Comparison of ENCODE assay signal across 31 mouse cellular contexts in the genomic region with DNA sequence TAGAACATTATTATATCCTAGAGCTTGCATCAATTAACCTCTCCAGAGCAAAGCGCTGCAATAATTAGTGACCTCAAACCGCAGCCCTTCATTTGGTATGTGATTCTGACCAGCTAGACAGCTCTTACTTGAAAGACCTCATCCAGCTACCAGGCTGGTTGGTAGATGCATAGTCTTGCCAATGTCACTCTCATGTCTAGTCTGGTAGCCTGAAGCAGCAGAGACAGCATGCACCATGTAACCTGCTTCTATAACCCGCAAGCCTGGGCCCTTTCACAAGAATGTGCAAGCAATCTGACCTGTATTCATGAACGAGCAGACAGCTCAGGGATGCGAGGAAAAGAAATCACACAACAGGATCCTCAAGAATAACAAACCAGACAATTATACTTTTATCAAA. TPM values are rescaled to one million over a fixed set of nuclear protein-coding genes. Genes with fewer than 3 reads are reported as not detected.
"Had no signal": no experiment of that assay in that cellular context is flagged by ENCODE, and none has a peak within 500 bp of the region (broad histone marks: within the 10 kb centered on the region; RNA-seq: fewer than 3 reads in every experiment).

No protein-coding gene starts in this region.

- H3K27ac ChIP-seq: embryonic facial prominence, embryonic 10.5 days; embryonic facial prominence, embryonic 12.5 days; embryonic facial prominence, embryonic 13.5 days; embryonic facial prominence, embryonic 15.5 days; forebrain, embryonic 10.5 days; forebrain, embryonic 12.5 days; forebrain, embryonic 13.5 days; forebrain, embryonic 15.5 days; gastrocnemius, adult 2 months; heart, adult 2 months had no signal

- H3K27me3 ChIP-seq: embryonic facial prominence, embryonic 12.5 days; embryonic facial prominence, embryonic 13.5 days; forebrain, embryonic 12.5 days; forebrain, embryonic 13.5 days; forebrain, embryonic 15.5 days had no signal

- H3K4me1 ChIP-seq: embryonic facial prominence, embryonic 10.5 days; embryonic facial prominence, embryonic 12.5 days; embryonic facial prominence, embryonic 13.5 days; embryonic facial prominence, embryonic 15.5 days; forebrain, embryonic 10.5 days; forebrain, embryonic 12.5 days; forebrain, embryonic 13.5 days; forebrain, embryonic 15.5 days had no signal

- H3K9me3 ChIP-seq: embryonic facial prominence, embryonic 13.5 days; embryonic facial prominence, embryonic 15.5 days; forebrain, embryonic 13.5 days; forebrain, embryonic 15.5 days had no signal

- H3K9ac ChIP-seq: embryonic facial prominence, embryonic 12.5 days; embryonic facial prominence, embryonic 13.5 days; embryonic facial prominence, embryonic 15.5 days; forebrain, embryonic 12.5 days; forebrain, embryonic 13.5 days; forebrain, embryonic 15.5 days; forebrain, postnatal 0 days had no signal

- H3K4me3 ChIP-seq: embryonic facial prominence, embryonic 10.5 days; embryonic facial prominence, embryonic 12.5 days; embryonic facial prominence, embryonic 13.5 days; embryonic facial prominence, embryonic 15.5 days; erythroblast, embryonic 14.5 days; forebrain, embryonic 10.5 days; forebrain, embryonic 12.5 days; forebrain, embryonic 13.5 days; forebrain, embryonic 15.5 days; gastrocnemius, adult 2 months; heart, adult 2 months had no signal

- H3K36me3 ChIP-seq: embryonic facial prominence, embryonic 10.5 days; embryonic facial prominence, embryonic 12.5 days; embryonic facial prominence, embryonic 13.5 days; embryonic facial prominence, embryonic 15.5 days; forebrain, embryonic 10.5 days; forebrain, embryonic 12.5 days; forebrain, embryonic 15.5 days had no signal

- ATAC-seq: forebrain, embryonic 13.5 days; forebrain, embryonic 14.5 days; forebrain, embryonic 15.5 days; forebrain, embryonic 16.5 days; forebrain, postnatal 0 days had no signal

- DNase-seq: cerebellum, adult 9-10 months; cerebellum, adult 9-11 months; cerebellum, postnatal 10 days; cerebellum, postnatal 14 days; cerebellum, postnatal 25 days; cerebellum, postnatal 36 days; embryo, embryonic 11 days; forebrain, postnatal 0 days; gastrocnemius, adult 2 months; gastrocnemius, postnatal 10 days; gastrocnemius, postnatal 14 days; gastrocnemius, postnatal 25 days; gastrocnemius, postnatal 36 days; heart, adult 11 months; heart, adult 18-20 months; heart, adult 2 months had no signal

- H3K4me2 ChIP-seq: embryonic facial prominence, embryonic 12.5 days; embryonic facial prominence, embryonic 13.5 days; embryonic facial prominence, embryonic 15.5 days; forebrain, embryonic 12.5 days; forebrain, embryonic 13.5 days; forebrain, embryonic 15.5 days had no signal

RNA-seq across cellular contexts. Expression of a gene that starts 19.6 kb away (rescaled TPM):
- total RNA-seq: common myeloid progenitor, adult 5-6 weeks; gastrocnemius, adult 18-20 months; gastrocnemius, adult 2 months; gastrocnemius, adult 8-10 months; gastrocnemius, postnatal 14 days; gastrocnemius, postnatal 25 days; gastrocnemius, postnatal 36 days; granulocyte monocyte progenitor cell, adult 5-6 weeks had no signal
- polyA plus RNA-seq: erythroblast, embryonic 14.5 days; forebrain, embryonic 10.5 days had no signal
